Mouse (Mus musculus) layer of hippocampus, adult 18-20 months (tissue): ENCODE data around the gene Cnot11. TPM values are rescaled to one million over a fixed set of nuclear protein-coding genes. Genes with fewer than 3 reads are reported as not detected.
"Not testable (repeated sequence)": the region's sequence is repeated elsewhere in the genome, so short reads cannot be mapped to it uniquely, and the experiment has no call there.

Experiments
- DNase-seq, 2 experiments: peaks; one replicate each; pipeline ENCODE4 v3.0.0; 2022; ENCODE audit warnings: low spot score in 2 of 2
- total RNA-seq, 2 experiments: library from RNA; stranded (reverse); gene quantifications; 2 replicates each; pipeline ENCODE4 v1.2.3; 2021

Gene Cnot11
- total RNA-seq, 2 experiments from 2014 or later = 22.7 to 22.9 TPM

DNA sequence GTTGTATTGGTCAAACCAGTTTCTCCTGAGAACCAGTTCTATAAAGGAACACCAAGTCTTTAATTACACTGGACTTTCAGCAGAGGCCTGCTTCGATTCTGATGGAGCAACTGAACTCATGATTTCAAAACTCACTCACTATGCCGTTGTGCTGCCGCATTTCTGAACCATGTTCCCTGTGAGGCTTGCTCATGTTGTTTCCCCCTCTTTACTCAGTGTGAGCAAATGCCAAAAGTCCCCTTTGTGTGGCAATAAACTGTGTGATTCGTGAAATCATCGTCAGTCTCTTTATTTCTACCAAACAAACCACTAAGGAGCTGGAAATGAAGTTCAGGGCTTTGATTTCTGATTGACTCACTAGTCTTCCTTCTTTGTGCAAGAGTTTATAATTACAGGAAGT, 43.7 kb downstream of the Cnot11 start:
- no peak for DNase-seq

DNA sequence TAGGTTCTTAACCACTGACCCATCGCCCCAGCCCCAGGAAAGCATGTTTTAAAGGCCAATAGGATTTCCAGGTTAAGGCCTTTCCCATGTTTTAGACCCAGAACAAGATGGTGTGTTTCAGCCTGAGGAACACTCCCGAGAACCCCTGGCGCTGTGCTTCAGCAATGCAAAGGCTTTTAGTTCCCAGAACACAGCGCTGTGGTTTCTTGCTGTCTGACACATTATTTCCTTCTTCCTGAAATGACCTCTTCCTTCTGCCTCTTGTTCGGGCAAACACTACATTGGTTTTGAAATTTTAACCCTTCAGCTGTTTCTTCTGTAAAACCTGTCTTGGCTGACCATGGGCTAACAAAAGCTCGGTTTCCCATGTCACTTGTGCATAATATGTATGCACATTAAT, 44.3 kb downstream of the Cnot11 start:
- no peak for DNase-seq

DNA sequence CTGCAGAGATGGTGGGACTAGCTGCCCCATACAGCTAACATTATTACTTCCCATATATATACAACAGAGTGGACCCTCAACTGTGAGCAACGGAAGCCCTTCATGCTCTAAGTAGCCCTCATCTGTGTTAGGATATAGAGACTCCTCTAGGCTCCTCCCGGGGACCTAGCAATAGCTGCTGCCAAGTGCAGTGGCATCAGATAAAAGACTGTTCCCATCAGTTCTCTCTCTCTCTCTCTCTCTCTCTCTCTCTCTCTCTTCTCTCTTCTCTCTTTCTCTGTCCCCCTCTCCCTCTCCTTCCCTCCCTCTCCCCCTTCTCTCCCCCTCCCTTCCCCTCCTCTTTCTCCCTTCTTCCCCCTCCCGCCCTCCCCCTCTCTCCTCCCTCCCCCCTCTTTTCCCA, 46.4 kb downstream of the Cnot11 start:
- no peak for DNase-seq

DNA sequence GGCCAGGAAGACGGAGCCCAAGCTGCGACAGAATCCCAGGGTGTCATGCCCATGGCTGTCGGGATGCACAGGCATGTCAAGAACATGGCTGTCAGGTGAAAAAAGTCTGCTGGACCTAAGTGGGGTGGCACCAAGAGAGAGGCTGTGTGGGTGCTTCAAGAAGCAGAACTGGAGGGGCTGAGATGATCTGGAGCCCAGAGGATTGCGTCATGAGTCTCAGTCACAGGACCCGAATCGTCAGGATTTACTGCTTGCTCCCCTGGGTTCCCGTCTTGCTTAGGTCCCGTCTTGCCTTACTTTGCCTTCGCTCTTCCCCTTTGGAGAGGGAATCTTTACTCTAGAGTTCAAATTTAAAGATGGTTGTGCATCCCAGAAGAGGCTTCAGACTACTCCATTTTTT, 48.4 kb downstream of the Cnot11 start:
- no peak for DNase-seq

DNA sequence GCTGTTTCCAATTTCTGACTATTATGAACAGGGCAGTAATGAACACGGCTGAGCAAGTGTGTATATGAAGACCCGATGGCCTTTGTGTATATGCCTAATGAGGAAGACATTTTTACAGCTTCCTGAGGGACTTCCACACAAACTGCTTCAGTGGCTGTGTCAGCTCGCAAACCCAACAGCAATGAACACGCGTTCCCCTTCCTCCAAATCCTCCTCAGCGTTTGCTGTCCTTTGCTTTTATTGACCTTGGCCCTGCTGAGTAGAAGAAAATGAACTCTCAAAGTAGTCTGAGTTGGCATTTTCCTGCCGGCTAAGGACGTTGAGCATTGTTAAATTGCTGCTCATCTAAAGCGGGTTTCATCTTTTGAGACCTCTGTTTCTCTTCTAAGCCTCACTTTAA, 50.6 kb downstream of the Cnot11 start:
- no peak for DNase-seq

DNA sequence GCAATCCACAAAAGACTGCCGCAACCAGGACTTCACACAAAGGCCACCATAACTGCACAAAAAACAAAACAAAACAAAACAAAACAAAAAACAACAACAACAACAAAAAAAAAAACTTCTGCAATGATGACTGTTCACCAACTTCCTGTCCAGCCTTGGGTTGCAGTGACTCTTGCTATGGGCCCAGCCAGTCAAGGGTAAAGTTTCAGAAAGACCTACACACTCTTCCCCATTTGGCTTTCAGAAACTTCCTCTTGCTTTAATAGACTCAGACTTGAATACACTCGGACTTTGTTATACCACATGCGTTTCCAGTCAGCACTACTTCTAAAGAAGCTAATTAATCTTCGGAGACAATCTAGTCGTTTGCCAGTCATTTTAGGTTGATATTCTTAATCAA, 55.4 kb downstream of the Cnot11 start:
- DNase-seq = no peak

DNA sequence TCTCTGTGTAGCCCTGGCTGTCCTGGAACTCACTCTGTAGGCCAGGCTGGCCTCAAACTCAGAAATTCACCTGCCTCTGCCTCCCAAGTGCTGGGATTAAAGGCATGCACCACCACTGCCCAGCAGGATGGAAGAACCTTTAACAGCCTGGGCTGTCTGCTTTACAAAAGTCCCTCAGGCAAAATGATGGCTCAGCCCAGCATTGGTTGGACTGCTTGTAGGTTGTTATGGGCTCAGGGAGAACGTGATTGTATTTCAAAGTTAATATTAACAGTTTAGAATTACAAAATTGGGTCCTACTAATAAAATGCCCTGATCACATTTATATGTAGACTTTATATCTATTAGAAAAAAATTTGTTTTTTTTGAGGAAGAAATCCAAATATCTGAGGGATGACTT, 56.8 kb downstream of the Cnot11 start:
- DNase-seq = not testable (repeated sequence)

DNA sequence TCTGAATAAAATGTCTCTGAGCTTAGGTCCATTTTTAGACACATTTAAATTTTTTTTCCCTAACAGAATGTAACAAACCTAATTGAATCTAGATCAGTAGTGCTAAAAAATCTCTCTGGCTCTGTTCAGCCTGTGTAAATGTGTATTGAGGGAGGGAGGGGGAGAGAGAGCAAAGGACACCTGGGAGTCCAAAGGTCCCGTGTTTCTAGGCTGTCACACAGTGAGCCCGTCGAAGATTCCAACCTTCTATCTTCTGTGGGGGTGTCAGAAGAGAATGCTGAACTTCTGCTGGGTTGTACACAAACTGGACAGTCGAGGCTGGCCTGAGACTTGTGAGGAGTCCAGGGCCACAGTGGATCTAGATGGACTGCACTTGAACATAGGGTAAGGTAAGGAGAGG, 57.3 kb downstream of the Cnot11 start:
- no peak for DNase-seq

DNA sequence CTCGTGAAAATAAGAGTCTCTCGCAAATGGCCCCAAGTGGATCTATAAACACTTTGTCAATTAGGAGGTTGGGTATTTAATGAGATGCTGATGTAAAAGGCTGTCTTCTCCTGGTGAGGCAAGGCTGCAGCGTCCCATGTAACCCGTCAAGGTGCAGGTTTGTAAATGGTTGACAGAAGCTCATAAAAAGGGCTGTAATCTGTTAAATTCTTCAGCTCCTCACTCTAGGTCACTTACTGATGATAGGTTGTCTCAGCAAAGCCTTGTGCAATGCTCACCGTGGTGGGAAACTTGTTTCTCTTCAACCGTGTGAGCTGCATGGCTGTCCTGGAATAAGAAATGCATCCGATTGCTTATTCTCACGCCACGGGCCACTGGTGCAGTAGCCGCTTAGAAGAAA, 59.0 kb downstream of the Cnot11 start:
- DNase-seq = no peak

Other genes starting within 250 kb of the Cnot11 start
- 100 to 1,000 TPM; 514 to 526 TPM for gene Rpl31, start 167.2 kb upstream of the Cnot11 start, total RNA-seq
- gene Tbc1d8, start 56.2 kb upstream of the Cnot11 start, total RNA-seq = 10 to 100 TPM in 1 of 2 experiments, 1 to 10 TPM in 1; 8.8 to 12.4 TPM
- 10 to 100 TPM; 32.1 to 35.4 TPM for gene Rnf149, start 42.4 kb downstream of the Cnot11 start, total RNA-seq
- 100 to 1,000 TPM; 104 to 105 TPM for gene Creg2, start 116.5 kb downstream of the Cnot11 start, total RNA-seq
- gene Rfx8, start 186.0 kb downstream of the Cnot11 start, total RNA-seq = under 1 TPM; 0.15 to 0.20 TPM